Mouse (Mus musculus) megakaryocyte, embryonic 14.5 days (primary cell): Measurements from ENCODE around the gene Chrm1.

ENCODE experiments used
- FLI1 ChIP-seq: IDR thresholded peaks from 2 replicates; pipeline ENCODE4 v1.6.1; 2012; ENCODE audit warnings: low read length, inconsistent platforms, mixed read lengths
- GATA1 ChIP-seq: IDR thresholded peaks from 3 replicates; pipeline ENCODE4 v1.6.1; 2012; ENCODE audit warnings: mixed read lengths, low read length, inconsistent platforms, borderline replicate concordance

- no peak for TF ChIP-seq FLI1
- no peak for TF ChIP-seq GATA1
These were observed at the start of gene Chrm1 for GRCm38 (mm10) chr19:8663360-8663839.
